Mouse (Mus musculus) testis, adult 2 months (tissue): ENCODE data around the gene Prps1l3.

Experiments used
- CTCF ChIP-seq: fragments of 200-500 bp; IDR thresholded peaks from 2 replicates; pipeline ENCODE4 v1.5.1; 2012; ENCODE audit warnings: low read depth, mild to moderate bottlenecking, inconsistent platforms, low read length, moderate library complexity; ENCODE audit not compliant: control insufficient read depth, insufficient read depth, insufficient replicate concordance
- POLR2A ChIP-seq: fragments of 200-500 bp; IDR thresholded peaks from 2 replicates; pipeline ENCODE4 v1.6.1; 2012; ENCODE audit warnings: low read depth, mild to moderate bottlenecking, inconsistent platforms, low read length, moderate library complexity; ENCODE audit not compliant: control insufficient read depth

GRCm38 (mm10) chr12:57275456-57275855 is 45.2 kb downstream of the Prps1l3 start:
- TF ChIP-seq POLR2A (no peak), CTCF (no peak)
